Mouse (Mus musculus): Measurements from ENCODE around the gene A630095N17Rik.

DNA sequence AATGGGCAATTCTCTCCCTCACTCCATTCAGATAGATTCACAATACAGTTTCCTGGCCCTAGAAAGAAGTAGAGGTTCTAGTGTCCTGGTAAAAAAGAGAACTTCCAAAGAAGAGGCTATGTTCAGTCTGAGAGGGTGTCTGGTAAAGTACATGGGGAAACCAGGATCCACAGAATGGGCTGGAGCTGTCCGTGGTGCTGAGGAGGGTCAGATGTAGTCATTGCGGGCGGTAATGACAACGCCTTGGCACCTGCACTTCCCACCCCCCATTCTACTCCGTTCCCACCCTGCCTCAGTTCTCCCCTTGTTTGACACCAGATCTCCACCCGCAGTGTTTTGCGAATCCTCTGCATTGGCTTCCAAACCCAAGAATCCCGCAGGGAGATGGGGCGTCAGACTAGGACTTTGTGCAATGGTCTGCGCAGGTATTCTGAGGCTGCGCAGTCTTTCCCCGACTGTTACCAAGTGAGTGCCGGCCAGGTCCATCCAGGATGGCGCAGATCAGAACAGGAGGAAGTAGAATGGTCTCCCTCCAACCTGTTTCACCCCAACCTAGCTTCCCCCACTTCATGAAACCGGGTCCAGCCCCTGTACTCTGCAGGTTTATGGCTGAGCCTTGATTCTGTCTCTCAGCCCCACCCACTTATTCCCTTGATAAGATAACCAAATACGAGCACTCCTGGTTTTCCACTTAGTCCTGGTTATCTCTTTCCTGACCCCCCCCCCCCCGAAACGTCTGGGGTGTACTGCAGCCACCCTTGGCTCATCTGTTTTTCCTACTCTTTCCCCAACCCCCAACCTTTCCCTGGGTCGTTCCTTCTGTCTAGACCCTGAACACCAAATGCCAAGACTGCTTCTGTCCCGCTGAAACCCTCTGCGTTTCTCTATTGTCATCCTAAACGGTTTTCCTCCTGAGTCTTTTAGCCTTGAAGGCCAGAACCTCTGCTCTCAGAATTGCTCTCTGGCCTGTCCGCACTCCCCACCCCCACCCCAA is 45.6 kb upstream of the A630095N17Rik start:
- no peak for TF ChIP-seq EP300 (IDR thresholded peaks at IDR 0.05; ENCODE audit: low read depth)
- TF ChIP-seq CTCF (IDR thresholded peaks at IDR 0.05; ENCODE audit: low read depth) = no peak

All from heart, postnatal 0 days (tissue).